Mouse (Mus musculus) CH12.LX (cell line): Measurements from ENCODE around the gene Ccnd1. TPM values are rescaled to one million over a fixed set of nuclear protein-coding genes. Genes with fewer than 3 reads are reported as not detected.

ENCODE experiments used
- DNase-seq: peaks from one replicate; pipeline ENCODE4 v3.0.0-alpha.2; 2013; ENCODE audit errors: extremely low read depth
- H3K27ac ChIP-seq: 2 replicates; pipeline ENCODE4 v1.5.1; 2012; ENCODE audit warnings: low read depth, mild to moderate bottlenecking, control low read depth, moderate library complexity; ENCODE audit not compliant: insufficient read depth
- H3K27me3 ChIP-seq: replicated peaks from 2 replicates; pipeline ENCODE3; 2012; ENCODE audit warnings: inconsistent platforms
- H3K36me3 ChIP-seq, 2 experiments: replicated peaks in 1 of 2; 2 replicates each; pipeline versions ENCODE3 to v1.6.1; 2012; ENCODE audit warnings: inconsistent platforms in 1 of 2, low read length in 1 of 2, mild to moderate bottlenecking in 1 of 2, mixed read lengths in 1 of 2, moderate library complexity in 1 of 2; ENCODE audit not compliant: control insufficient read depth in 1 of 2, insufficient read depth in 1 of 2
- H3K4me1 ChIP-seq, 2 experiments: 2 replicates each; pipeline ENCODE4 v1.6.1; 2012; ENCODE audit warnings: inconsistent platforms in 1 of 2, moderate library complexity in 1 of 2; ENCODE audit not compliant: insufficient read depth in 2 of 2, control insufficient read depth in 1 of 2
- H3K4me2 ChIP-seq: 2 replicates; pipeline ENCODE4 v1.6.1; 2012; ENCODE audit warnings: low read depth, mild to moderate bottlenecking, control low read depth; ENCODE audit not compliant: poor library complexity, insufficient read depth, severe bottlenecking
- H3K4me3 ChIP-seq, 3 experiments: fragments of 150-350 bp in 1 of 3; sonication (generic) in 1 of 3; replicated peaks in 1 of 3; 2 replicates each; pipeline versions ENCODE3 to v1.5.1; 2011 to 2012; ENCODE audit warnings: low read depth in 2 of 3, low read length in 2 of 3, mild to moderate bottlenecking in 2 of 3, moderate library complexity in 2 of 3, control low read depth in 1 of 3, improper control_type of control experiment in 1 of 3, inconsistent platforms in 1 of 3, mixed read lengths in 1 of 3; ENCODE audit not compliant: poor library complexity in 1 of 3
- H3K79me2 ChIP-seq: replicated peaks from 2 replicates; pipeline ENCODE4 v1.6.1; 2012; ENCODE audit warnings: mild to moderate bottlenecking, moderate library complexity; ENCODE audit not compliant: control insufficient read depth, poor library complexity, insufficient read depth, severe bottlenecking; ENCODE audit errors: extremely low read depth
- H3K9ac ChIP-seq: 2 replicates; pipeline ENCODE4 v1.6.1; 2012; ENCODE audit warnings: low read depth, mild to moderate bottlenecking, control low read depth, moderate library complexity; ENCODE audit not compliant: insufficient read depth
- H3K9me3 ChIP-seq: replicated peaks from 2 replicates; pipeline ENCODE3; 2012; ENCODE audit warnings: low read length, inconsistent platforms, mixed read lengths
- BHLHE40 ChIP-seq: IDR thresholded peaks from 2 replicates; pipeline ENCODE4 v1.6.1; 2011; ENCODE audit warnings: mild to moderate bottlenecking, low read depth, low read length, improper control_type of control experiment
- CHD1 ChIP-seq: IDR thresholded peaks from 2 replicates; pipeline ENCODE4 v1.6.1; 2012; ENCODE audit warnings: low read depth, low read length, improper control_type of control experiment, inconsistent platforms
- CHD2 ChIP-seq: IDR thresholded peaks from 2 replicates; pipeline ENCODE4 v1.6.1; 2011; ENCODE audit warnings: low read length, improper control_type of control experiment
- CTCF ChIP-seq, 2 experiments: IDR thresholded peaks in 1 of 2; conservative IDR thresholded peaks in 1 of 2; 2 replicates each; pipeline ENCODE4 v1.5.1; 2011 to 2012; ENCODE audit warnings: low read depth in 2 of 2, low read length in 2 of 2, improper control_type of control experiment in 1 of 2, inconsistent platforms in 1 of 2, mild to moderate bottlenecking in 1 of 2, moderate library complexity in 1 of 2
- E2F4 ChIP-seq: IDR thresholded peaks from 2 replicates; pipeline ENCODE4 v1.6.1; 2011; ENCODE audit warnings: low read depth, low read length, improper control_type of control experiment; ENCODE audit not compliant: insufficient replicate concordance
- ELF1 ChIP-seq: IDR thresholded peaks from 2 replicates; pipeline ENCODE4 v1.6.1; 2014; ENCODE audit warnings: low read depth, mild to moderate bottlenecking, inconsistent platforms, low read length, improper control_type of control experiment
- EP300 ChIP-seq: IDR thresholded peaks from 2 replicates; pipeline ENCODE4 v1.6.1; 2011; ENCODE audit warnings: low read length, improper control_type of control experiment
- ETS1 ChIP-seq: conservative IDR thresholded peaks from 2 replicates; pipeline ENCODE4 v1.6.1; 2012; ENCODE audit warnings: low read depth, mild to moderate bottlenecking, inconsistent platforms, low read length, improper control_type of control experiment, moderate library complexity
- HCFC1 ChIP-seq: IDR thresholded peaks from 2 replicates; pipeline ENCODE4 v1.6.1; 2012; ENCODE audit warnings: low read depth, mild to moderate bottlenecking, inconsistent platforms, low read length, improper control_type of control experiment
- IRF4 ChIP-seq: IDR thresholded peaks from 2 replicates; pipeline ENCODE4 v1.6.1; 2014; ENCODE audit warnings: low read depth, mild to moderate bottlenecking, inconsistent platforms, low read length, improper control_type of control experiment
- KAT2A ChIP-seq: IDR thresholded peaks from 2 replicates; pipeline ENCODE4 v1.6.1; 2012; ENCODE audit warnings: low read length, improper control_type of control experiment, inconsistent platforms; ENCODE audit not compliant: insufficient replicate concordance
- MAFK ChIP-seq: IDR thresholded peaks from 2 replicates; pipeline ENCODE4 v1.6.1; 2011; ENCODE audit warnings: low read length, improper control_type of control experiment; ENCODE audit not compliant: insufficient replicate concordance
- MAX ChIP-seq: IDR thresholded peaks from 2 replicates; pipeline ENCODE4 v1.6.1; 2011; ENCODE audit warnings: low read length, improper control_type of control experiment
- MEF2A ChIP-seq: IDR thresholded peaks from 2 replicates; pipeline ENCODE4 v1.6.1; 2014; ENCODE audit warnings: low read depth, mild to moderate bottlenecking, inconsistent platforms, low read length, improper control_type of control experiment, borderline replicate concordance
- MXI1 ChIP-seq: IDR thresholded peaks from 2 replicates; pipeline ENCODE4 v1.6.1; 2011; ENCODE audit warnings: mild to moderate bottlenecking, low read depth, low read length, improper control_type of control experiment
- PAX5 ChIP-seq: IDR thresholded peaks from 2 replicates; pipeline ENCODE4 v1.6.1; 2012; ENCODE audit warnings: low read length, inconsistent platforms, mixed read lengths
- POLR2A ChIP-seq: IDR thresholded peaks from 2 replicates; pipeline ENCODE4 v1.6.1; 2011; ENCODE audit warnings: low read depth, mild to moderate bottlenecking, improper control_type of control experiment, low read length
- RAD21 ChIP-seq: IDR thresholded peaks from 2 replicates; pipeline ENCODE4 v1.6.1; 2011; ENCODE audit warnings: low read depth, mild to moderate bottlenecking, low read length, improper control_type of control experiment, moderate library complexity
- RCOR1 ChIP-seq: conservative IDR thresholded peaks from 2 replicates; pipeline ENCODE4 v1.6.1; 2012; ENCODE audit warnings: low read depth, mild to moderate bottlenecking, inconsistent platforms, low read length, improper control_type of control experiment
- SIN3A ChIP-seq: IDR thresholded peaks from 2 replicates; pipeline ENCODE4 v1.6.1; 2012; ENCODE audit warnings: low read length, improper control_type of control experiment, inconsistent platforms
- SMC3 ChIP-seq: IDR thresholded peaks from 2 replicates; pipeline ENCODE4 v1.6.1; 2011; ENCODE audit warnings: low read depth, low read length, improper control_type of control experiment
- TBP ChIP-seq: conservative IDR thresholded peaks from 2 replicates; pipeline ENCODE4 v1.6.1; 2011; ENCODE audit warnings: low read depth, low read length, improper control_type of control experiment
- TCF12 ChIP-seq: IDR thresholded peaks from 2 replicates; pipeline ENCODE4 v1.6.1; 2014; ENCODE audit warnings: low read depth, mild to moderate bottlenecking, inconsistent platforms, low read length, improper control_type of control experiment
- UBTF ChIP-seq: IDR thresholded peaks from 2 replicates; pipeline ENCODE4 v1.6.1; 2012; ENCODE audit warnings: low read depth, mild to moderate bottlenecking, inconsistent platforms, low read length, improper control_type of control experiment, moderate library complexity
- USF2 ChIP-seq: conservative IDR thresholded peaks from 2 replicates; pipeline ENCODE4 v1.6.1; 2011; ENCODE audit warnings: low read depth, low read length, improper control_type of control experiment
- ZKSCAN1 ChIP-seq: IDR thresholded peaks from 2 replicates; pipeline ENCODE4 v1.6.1; 2012; ENCODE audit warnings: low read depth, inconsistent platforms, low read length, improper control_type of control experiment, borderline replicate concordance
- ZNF384 ChIP-seq: IDR thresholded peaks from 2 replicates; pipeline ENCODE4 v1.6.1; 2012; ENCODE audit warnings: low read depth, low read length, improper control_type of control experiment, inconsistent platforms
- dilution Hi-C: fragments of 300-500 bp; cut with MboI; formaldehyde crosslinking; loops from 2 replicates; pipeline ENCODE4 v1.14.3; 2020; ENCODE audit warnings: low sequenced_read_pairs; ENCODE audit not compliant: extremely low pct_unique_long_range_greater_than_20kb, extremely low pct_ligation_motif_present
- in situ Hi-C: fragments of 300-500 bp; cut with MboI; formaldehyde crosslinking; loops from 3 replicates; pipeline ENCODE4 v1.14.3; 2019; ENCODE audit warnings: low sequenced_read_pairs, low pct_ligation_motif_present, low pct_unique_long_range_greater_than_20kb, mixed read lengths
- polyA plus RNA-seq: library from polyadenylated mRNA; unstranded; fragments of >175 nt; gene quantifications from 2 replicates; pipeline ENCODE4 v1.2.1, GENCODE M21; 2012; ENCODE audit warnings: low read depth; ENCODE audit not compliant: insufficient read length
- total RNA-seq, 2 experiments: library from RNA; depleted of rRNA; stranded (reverse); fragments of 300-350 nt in 1 of 2; fragments of >200 nt in 1 of 2; gene quantifications; 2 replicates each; pipeline ENCODE4 v1.2.3; 2012 to 2014

Gene Ccnd1
- total and polyA plus RNA-seq, 3 experiments, result 0.16 to 0.34 TPM; not detected in 1

- TF ChIP-seq SIN3A, result peak; percentile 97
- TF ChIP-seq POLR2A, result peak; percentile 73; the same call in 1 of the 2 replicates
- no peak for TF ChIP-seq RCOR1
- TF ChIP-seq USF2, result no peak
- TF ChIP-seq MXI1, result peak; percentile 54
- no peak for TF ChIP-seq RAD21
- no peak for TF ChIP-seq CHD2
- peak; percentile 73 for TF ChIP-seq TCF12
- no peak; the same call in 1 of the 2 replicates for TF ChIP-seq IRF4
- TF ChIP-seq E2F4, result no peak
- TF ChIP-seq KAT2A, result peak; percentile 78; the same call in 1 of the 2 replicates
- peak; percentile 92 for TF ChIP-seq HCFC1
- TF ChIP-seq PAX5, result no peak
- no peak for TF ChIP-seq EP300
- no peak for TF ChIP-seq SMC3
- TF ChIP-seq ZKSCAN1, result no peak
- no peak for TF ChIP-seq CHD1
- no peak for TF ChIP-seq BHLHE40
Measured at GRCm38 (mm10) chr7:144914948-144915750, 24.6 kb downstream of the Ccnd1 start, which contains the start of gene LTO1 (continued).

DNA sequence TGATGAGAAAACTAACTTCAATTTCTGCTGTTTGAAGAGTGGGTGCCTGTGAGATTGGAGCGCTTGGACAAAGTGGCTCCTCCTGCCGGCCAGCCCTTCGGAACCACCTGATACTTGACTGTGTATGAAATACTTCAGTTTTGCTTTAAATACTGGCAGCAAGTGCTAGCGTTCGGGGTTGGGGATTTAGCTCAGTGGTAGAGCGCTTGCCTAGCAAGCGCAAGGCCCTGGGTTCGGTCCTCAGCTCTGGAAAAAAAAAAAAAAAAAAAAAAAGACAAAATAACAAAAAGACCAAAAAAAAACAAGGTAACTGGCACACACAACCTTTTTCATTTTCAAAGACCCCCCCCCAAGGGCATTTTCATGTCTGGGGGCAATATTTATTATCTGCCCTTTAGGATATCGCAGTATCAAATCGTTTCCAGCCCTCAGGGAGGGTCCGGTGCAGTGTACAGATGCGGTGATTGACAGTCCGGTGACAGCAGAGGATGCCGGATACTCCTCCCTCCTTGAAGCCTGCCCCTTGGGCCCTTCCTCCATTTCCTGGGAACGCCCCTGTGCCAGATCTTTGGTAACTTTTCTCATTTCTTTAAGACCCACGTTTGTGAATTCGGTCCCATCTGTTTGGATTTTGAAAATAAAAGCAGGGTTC lies 25.3 kb downstream of the Ccnd1 start:
- peak; percentile 86 for DNase-seq
- Histone ChIP-seq H3K27ac (peak overlapping the region; percentile 50; the same call in 1 of the 2 replicates), H3K79me2 (no peaks in the 10 kb centered on the region), H3K4me3 (peak overlapping the region; percentile 62 to 93 (median 79)), H3K27me3 (peaks cover 38% of the 10 kb centered on the region), H3K4me1 (peaks cover 5 to 12% of the 10 kb centered on the region in 2 experiments; a peak in 2 of 4 replicates), H3K36me3 (peaks cover 22 to 30% of the 10 kb centered on the region in 2 experiments), H3K9ac (peak overlapping the region; percentile 43), H3K9me3 (no peaks in the 10 kb centered on the region), H3K4me2 (peak overlapping the region; percentile 44)
- dilution Hi-C loops, result no loop called here
- TF ChIP-seq MAX (peak; percentile 15; the same call in 1 of the 2 replicates), ETS1 (no peak), USF2 (0 out of 2 replicates have a peak, but pooled peaks have one; percentile 2), TBP (peak; percentile 98), CTCF (conservative IDR thresholded peaks at IDR 0.05 in 1 of 2, IDR thresholded peaks at IDR 0.05 in 1 of 2; ENCODE audit: low read depth in 2 of 2, low read length in 2 of 2) (peak in 1 of 2 experiments; percentile 62; a peak in 2 of 4 replicates), BHLHE40 (no peak), ZNF384 (peak; percentile 90), MEF2A (no peak; the same call in 1 of the 2 replicates), PAX5 (no peak), KAT2A (0 out of 2 replicates have a peak, but pooled peaks have one; percentile 26), ELF1 (peak; percentile 88), UBTF (0 out of 2 replicates have a peak, but pooled peaks have one; percentile 17), MAFK (peak; percentile 84; the same call in 1 of the 2 replicates)
- in situ Hi-C loops, result no loop called here
